Mouse (Mus musculus) heart, embryonic 11.5 days (tissue): ENCODE measurements at regions not wholly inside any gene's neighbourhood (a gene's known extent, or its start where the extent isn't known, plus 50 kb on each side); places are given as distances from the start of the nearest gene placed in this dataset.

Source experiments
- ATAC-seq: fragments of 200-750 bp; cut with Nextera tagmentation; replicated peaks from 2 replicates; pipeline ENCODE4 v1.8.0; 2017; ENCODE audit warnings: moderate library complexity; ENCODE audit not compliant: insufficient number of reproducible peaks, low FRiP score, low TSS enrichment
- H3K27ac ChIP-seq: fragments of 300-500 bp; sonication (generic); 2 replicates; pipeline ENCODE4 v1.5.1; 2014; ENCODE audit warnings: mild to moderate bottlenecking, low read depth, low read length
- H3K27me3 ChIP-seq: fragments of 300-500 bp; sonication (generic); 2 replicates; pipeline ENCODE4 v1.6.1; 2014; ENCODE audit warnings: mild to moderate bottlenecking, low read length, mixed read lengths; ENCODE audit not compliant: control insufficient read depth, insufficient read depth
- H3K36me3 ChIP-seq: fragments of 300-500 bp; sonication (generic); 2 replicates; pipeline ENCODE4 v1.6.1; 2014; ENCODE audit warnings: mild to moderate bottlenecking, low read length, moderate library complexity, mixed read lengths; ENCODE audit not compliant: control insufficient read depth, insufficient read depth
- H3K4me1 ChIP-seq: fragments of 300-500 bp; sonication (generic); 2 replicates; pipeline ENCODE4 v1.6.1; 2014; ENCODE audit warnings: low read length; ENCODE audit not compliant: control insufficient read depth, insufficient read depth
- H3K4me2 ChIP-seq: fragments of 300-500 bp; sonication (generic); 2 replicates; pipeline ENCODE4 v1.6.1; 2014; ENCODE audit warnings: mild to moderate bottlenecking, moderate library complexity
- H3K4me3 ChIP-seq: fragments of 300-500 bp; sonication (generic); 2 replicates; pipeline ENCODE4 v1.5.1; 2014; ENCODE audit warnings: low read depth, low read length
- H3K9ac ChIP-seq: fragments of 300-500 bp; sonication (generic); 2 replicates; pipeline ENCODE4 v1.6.1; 2014; ENCODE audit warnings: mild to moderate bottlenecking, low read depth, low read length, moderate library complexity
- H3K9me3 ChIP-seq: fragments of 300-500 bp; sonication (generic); replicated peaks from 2 replicates; pipeline ENCODE4 v1.6.1; 2016; ENCODE audit warnings: low read length; ENCODE audit not compliant: control insufficient read depth
- WGBS: fragments of 180-500 bp; shearing (Covaris S2); extraction: QIAGEN DNeasy Blood & Tissue Kit; methylation state at CpG from one replicate; pipeline ENCODE4 v1.1.7; 2014; ENCODE audit not compliant: insufficient replicate concordance; 5-methylcytosine and 5-hydroxymethylcytosine counted together

DNA sequence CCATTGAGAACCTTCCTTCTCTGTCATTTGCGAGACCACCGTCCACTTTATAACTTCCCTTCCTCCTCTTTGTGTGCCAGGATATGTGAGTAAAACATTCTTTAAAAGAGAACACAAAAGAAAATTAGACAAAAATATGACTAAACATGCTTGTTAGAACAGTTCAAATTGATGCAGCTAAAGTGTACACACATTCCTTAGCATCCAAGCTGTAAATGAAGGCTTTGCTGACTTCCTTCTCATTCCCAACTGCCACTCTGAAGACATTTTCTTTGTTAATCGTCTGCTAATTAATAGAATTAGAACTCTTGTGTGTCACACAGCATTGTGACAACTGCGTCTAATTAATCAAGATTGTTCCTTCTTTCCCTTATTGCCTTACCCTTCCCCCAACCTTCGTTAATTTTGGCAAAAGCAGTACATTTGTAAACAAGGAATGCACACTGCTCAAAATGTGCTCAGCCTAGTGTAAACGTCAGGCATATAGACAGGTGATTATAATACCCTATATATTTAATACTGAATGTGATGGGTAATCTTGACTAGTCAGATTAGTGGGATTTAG, 242.3 kb upstream of the Kif18a start:
- no peak overlapping the region for H3K9ac ChIP-seq
- H3K27me3 ChIP-seq, result no peaks in the 10 kb centered on the region
- no peak overlapping the region for H3K4me3 ChIP-seq
- 79% methylated on average over 6 of the region's 6 CpGs for WGBS
- no peaks in the 10 kb centered on the region for H3K4me1 ChIP-seq
- H3K9me3 ChIP-seq, result no peaks in the 10 kb centered on the region
- no peak for ATAC-seq
- no peaks in the 10 kb centered on the region for H3K36me3 ChIP-seq
- H3K27ac ChIP-seq, result no peak overlapping the region
- no peak overlapping the region for H3K4me2 ChIP-seq
